Mouse (Mus musculus) ovary, postnatal 14 days (tissue): ENCODE data around the gene Supt20.
"Not testable (repeated sequence)": the region's sequence is repeated elsewhere in the genome, so short reads cannot be mapped to it uniquely, and the experiment has no call there.

ENCODE experiments used
- DNase-seq: peaks from one replicate; pipeline ENCODE4 v3.0.0; 2022; ENCODE audit warnings: low spot score

Gene Supt20

DNA sequence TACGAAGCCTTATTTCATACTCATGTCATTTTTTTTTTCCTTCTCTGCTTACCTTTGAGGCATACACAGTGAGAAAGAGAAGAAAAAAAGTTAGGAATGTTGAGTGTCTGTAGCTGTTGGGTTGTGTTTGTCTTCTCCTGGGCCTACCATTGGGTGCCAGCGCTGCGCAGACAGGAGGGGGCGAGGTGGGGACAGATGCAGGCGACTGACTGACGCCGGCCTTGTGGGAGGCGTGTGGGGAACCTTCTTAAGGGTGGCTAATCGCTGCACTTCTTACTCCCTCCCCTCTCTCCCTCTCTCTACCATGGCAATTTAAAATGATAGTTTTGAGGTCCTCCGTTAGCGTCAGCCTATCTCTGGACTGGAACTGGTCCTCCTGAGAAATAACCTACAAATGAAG is 63.5 kb downstream of the Supt20 start:
- DNase-seq: no peak

DNA sequence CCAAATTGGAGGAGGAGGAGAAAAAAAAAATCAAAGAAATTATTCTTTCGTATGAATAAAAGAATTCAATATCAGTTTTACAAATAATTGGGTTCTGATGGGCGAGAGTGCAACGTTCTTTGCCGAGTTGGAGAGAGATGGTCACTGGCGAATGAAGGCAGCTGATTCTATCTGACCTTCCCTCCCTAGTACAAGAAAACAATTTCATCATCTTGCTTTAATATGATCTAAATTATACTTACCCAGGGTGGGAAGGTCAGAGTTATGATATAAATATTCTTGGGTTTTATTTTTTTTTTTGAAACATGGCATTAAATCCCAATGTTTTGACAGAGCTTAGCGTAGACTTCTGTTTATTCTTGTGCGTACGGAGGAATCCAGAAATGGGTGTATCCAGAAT is 64.8 kb downstream of the Supt20 start:
- DNase-seq: no peak

- no peak for DNase-seq
Measured at GRCm38 (mm10) chr3:54759211-54759610, 66.6 kb downstream of the Supt20 start.

DNA sequence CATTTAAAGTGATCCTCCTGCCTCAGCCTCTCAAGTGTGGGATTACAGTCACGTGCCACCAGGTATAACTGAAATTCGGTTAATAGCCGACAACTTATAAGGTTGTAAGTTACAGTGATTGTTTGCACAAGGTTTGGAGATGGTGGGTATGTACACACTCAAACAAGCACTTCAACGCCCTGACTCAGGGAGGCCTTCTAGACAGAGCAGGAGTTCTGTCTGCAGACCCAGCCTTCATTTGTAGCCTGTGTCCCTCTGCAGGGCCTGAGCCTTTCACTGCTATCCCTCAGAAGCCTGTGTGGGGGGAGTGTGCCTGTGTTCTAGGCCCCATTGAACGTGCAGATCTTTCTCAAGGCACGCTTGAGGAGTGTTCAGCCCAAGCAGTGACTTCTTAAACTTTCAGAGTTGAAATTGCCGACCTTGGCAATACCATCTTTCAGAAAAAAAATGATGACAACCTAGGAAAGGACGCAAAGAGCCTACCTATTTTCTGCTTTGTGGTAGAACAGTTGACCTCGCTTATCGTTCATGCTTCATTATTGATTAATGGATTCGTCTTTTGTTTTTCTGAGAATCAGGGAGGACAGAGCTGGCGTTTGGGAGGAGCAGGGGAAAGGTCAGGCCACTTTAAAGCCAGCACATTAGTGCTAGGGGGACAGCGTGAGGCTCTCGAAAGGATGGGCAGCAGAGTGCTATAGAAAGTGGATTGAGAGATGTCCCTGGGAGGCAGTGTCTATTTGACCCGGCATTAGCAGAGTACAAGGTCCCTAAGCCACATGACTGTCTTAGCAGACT is 67.9 kb downstream of the Supt20 start:
- no peak for DNase-seq

DNA sequence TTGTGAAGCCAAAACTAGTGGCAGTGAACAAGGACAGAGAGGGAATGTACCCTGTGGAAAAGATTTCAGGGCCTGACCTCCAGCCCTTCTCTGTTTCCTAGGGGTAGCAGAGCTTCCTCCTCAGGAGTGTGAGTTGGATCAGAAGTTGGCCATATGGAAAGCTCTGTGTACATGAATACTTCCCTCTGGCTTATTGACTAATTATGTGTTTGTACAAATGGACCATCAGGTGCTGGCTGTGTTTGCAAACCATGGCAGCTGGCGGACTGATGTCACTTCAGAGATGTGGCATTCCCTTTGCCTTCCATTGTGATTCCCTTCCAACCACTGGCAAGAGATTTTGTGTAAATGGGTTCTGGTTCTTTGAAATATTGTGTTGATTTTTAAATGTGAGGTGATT is 68.7 kb downstream of the Supt20 start:
- no peak for DNase-seq

GRCm38 (mm10) chr3:54764418-54764817 is 71.8 kb downstream of the Supt20 start:
- DNase-seq: no peak

- DNase-seq: not testable (repeated sequence)
Measured at GRCm38 (mm10) chr3:54765521-54765920, 72.9 kb downstream of the Supt20 start.

GRCm38 (mm10) chr3:54766034-54766433 is 73.4 kb downstream of the Supt20 start:
- no peak for DNase-seq

DNA sequence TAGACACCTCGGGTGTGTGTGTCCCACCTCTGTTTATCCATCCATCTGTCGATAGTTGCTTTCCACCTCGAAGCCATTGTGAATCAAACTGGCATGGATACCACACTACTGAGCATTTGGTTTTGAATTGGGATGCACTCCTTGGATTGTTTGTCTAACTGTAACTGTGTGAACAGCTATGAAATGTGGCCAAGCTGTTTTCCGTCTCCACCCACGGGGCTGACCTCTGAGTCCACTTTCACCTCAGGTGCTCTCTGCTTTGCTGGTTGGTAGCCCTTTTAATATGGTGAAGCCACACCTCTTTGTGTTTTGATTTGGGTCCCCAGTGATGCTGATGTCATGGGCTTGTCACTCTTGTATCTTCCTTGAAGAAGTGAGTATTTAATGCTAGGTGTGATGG is 74.2 kb downstream of the Supt20 start:
- DNase-seq: no peak

DNA sequence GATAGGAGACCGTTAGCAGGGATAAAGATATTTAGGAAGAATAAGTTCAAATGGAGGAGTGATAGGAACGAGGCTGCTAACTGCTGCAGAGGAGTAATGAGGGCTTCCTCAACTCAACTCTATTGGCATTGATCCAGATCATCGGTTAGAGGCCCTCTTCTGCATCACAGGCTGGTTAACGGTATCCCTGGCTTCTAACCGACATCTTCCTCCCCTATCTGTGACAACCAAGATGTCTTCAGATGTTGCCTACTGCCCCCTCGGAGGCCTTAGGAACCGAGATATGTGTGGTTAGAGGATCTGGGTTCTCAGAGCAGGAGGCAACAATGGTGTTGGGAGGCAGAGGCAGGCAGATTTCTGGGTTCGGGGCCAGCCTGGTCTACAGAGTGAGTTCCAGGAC is 76.0 kb downstream of the Supt20 start:
- no peak for DNase-seq

- no peak for DNase-seq
Measured at GRCm38 (mm10) chr3:54769349-54770275, 77.0 kb downstream of the Supt20 start.

DNA sequence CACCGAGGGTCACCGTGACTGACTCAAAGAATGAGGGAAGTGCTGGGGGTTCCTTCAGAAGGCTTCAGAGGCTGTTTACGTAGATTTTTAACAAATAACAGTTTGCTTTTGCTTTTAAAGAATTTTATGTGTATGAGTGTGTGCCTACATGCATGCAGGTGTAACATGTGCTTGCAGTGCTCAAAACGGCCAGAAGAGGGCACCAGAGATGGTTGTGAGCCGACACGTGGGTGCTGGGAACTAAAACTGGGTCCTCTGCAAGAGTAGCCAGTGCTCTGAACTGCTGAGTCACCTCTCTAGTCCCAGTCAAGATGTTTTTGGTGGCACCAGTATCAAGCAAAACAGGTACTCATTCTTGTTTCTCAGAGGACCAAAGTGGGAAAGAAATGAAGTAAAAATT is 81.0 kb downstream of the Supt20 start:
- DNase-seq: no peak

DNA sequence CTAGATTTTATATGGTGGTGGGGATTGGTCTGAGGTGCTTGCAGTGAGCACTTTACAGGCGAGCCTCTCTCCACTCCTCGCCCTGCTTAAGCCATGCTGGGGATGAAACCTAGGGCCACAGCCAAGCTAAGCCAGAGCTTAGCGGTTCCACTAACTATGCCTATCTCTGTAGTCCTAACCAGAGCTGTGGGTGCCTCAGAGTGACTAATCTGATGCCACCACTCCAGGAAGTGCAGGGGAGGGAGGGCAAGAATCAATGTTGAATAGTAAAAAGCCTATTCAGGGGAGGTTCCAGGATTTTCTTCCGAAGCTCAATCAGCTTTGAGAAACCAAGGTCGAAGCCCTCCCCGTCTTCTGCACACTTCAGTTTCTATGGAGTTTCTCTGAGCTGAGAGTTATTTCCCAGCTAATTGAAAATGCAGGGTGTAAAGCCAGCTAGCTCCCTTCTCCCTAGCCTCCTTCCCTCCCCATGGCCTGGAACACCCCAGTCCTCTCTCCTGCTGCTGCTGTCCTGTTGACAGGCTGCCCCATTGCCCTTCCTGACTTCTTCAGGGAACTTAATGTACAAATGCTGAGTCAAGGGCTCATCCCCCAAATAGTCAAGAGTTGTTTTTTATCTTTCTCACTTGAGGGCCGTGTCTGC is 83.5 kb downstream of the Supt20 start:
- no peak for DNase-seq
